Mouse (Mus musculus) adrenal gland, adult 2 months (tissue): ENCODE results near the gene Tspan31. TPM values are rescaled to one million over a fixed set of nuclear protein-coding genes. Genes with fewer than 3 reads are reported as not detected.

Experiments used
- DNase-seq: peaks from one replicate; pipeline ENCODE4 v3.0.0; 2021
- polyA plus RNA-seq: library from polyadenylated mRNA; depleted of rRNA; stranded (reverse); fragments of >200 nt; gene quantifications from 2 replicates; pipeline ENCODE4 v1.2.3, GENCODE M21; 2012; rRNA removed
- total RNA-seq, 2 experiments: library from RNA; stranded (reverse); gene quantifications; 2 replicates each; pipeline ENCODE4 v1.2.3; 2021

The Tspan31 gene
- total and polyA plus RNA-seq, 3 experiments = 62.3 to 129 (median 115) TPM

DNA sequence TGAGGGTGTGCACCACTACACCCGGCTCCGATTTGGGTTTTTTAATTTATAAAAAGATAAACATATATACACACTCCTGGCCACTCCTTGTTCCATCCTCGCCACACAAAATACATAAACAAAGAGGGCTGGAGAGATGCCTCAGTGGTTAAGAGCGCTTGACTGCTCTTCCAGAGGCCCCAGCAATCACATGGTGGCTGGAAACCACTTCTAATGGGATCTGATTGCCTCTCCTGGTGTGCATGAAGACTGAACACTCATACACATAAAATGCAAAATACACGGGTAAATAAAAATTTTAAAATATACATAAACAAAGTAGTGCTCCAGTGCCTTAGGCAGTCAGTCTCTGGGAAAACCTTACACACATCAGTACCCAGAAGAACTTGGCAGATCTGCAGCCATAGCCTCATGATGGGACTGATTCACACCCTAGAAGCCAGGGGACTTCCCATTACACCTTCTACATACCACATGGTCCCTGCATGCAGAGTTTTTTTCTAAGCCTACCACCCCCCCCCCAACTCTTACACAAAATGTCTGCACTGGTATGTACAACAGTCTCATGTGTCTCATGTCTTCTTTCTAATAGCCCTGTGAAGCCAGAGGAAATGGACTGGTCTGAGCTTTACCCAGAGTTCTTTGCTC, 27.5 kb downstream of the Tspan31 start:
- DNase-seq = no peak

DNA sequence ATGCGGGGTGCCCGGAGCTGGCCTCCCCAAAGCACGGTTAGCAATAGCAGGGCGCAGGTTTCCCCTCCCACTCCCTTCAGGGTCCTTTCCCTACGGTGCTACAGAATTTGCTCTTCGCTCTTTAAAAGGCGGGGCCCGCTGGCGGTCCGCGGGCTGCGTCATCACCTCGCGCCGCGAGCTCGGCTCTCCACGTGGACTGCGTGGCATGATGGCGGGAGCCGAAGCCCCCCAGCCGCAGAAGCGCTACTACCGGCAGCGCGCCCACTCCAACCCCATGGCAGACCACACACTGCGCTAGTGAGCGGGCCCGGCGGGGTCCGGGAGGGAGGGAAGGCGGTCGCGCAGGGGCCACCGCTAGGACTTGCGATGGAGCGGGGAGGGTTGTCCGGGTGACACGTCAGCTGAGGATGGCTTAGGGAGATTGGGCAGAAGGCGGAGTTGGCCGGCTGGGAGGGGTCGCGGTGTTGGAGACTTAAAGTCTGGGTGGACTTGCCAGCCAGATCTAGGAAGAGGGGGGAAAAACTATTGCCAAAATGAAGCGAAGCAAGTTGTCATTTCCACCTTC, 28.2 kb downstream of the Tspan31 start:
- DNase-seq = peak; percentile 92

DNA sequence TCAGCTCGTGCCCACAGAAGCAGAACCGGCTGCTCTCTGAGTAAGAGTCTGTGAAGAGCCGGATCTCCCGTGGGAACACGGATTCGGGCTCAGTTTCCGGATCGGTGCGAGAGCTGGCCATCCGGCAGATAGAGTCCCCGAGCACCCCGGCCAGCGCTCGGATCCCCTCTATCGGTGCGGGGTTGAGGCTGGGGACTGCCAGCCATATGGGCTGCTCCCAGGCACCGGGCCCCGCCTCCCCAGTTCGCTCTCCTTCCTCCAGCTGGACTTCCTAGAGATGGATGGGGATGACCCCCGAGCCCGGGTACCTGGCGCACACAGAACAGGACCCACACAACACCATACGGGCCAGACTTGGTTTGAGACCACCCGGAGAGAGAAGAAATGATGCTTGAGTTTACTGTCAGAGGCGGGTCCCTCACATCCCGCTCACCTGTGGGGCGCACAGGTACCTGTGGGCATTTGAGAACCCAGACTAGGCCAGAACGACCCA, 28.7 kb downstream of the Tspan31 start, which contains the start of the genes Mettl1 and Eef1akmt3:
Gene Mettl1, plus strand, starts transcription at position 141 of the 493 bp plus-strand sequence.
Gene Eef1akmt3, minus strand, starts transcription at position 240 of the 493 bp plus-strand sequence.
- peak; percentile 63 for DNase-seq

DNA sequence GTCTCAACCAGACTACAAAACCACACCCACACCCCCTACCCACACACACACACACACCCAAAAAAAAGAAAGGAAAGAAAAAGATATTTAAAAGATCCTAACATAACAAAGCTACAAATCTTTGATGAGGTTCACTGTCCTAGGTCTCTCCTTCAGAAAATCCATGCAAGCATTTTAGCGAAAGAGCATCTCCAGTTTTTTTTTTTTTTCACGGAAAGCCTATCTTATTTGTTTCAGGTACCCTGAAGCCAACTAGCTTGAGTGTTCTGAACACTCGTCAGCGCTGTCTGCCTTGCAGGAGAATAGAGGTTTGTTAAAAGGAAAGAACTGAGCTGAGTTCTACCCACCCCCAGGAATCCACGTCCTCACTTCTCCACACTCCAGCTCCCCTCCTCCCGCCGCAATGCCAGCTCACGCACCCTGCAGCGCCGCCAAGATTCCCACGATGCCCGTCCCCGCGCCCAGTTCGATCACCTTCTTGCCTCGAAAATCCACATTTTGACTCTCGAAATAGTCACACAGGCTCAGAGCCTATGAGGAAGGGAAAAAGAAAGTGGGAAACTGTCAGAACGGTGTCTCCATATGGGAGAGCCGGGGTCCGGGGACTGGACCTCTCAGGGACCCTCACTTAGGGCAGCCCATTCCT, 29.4 kb downstream of the Tspan31 start:
- DNase-seq = no peak

DNA sequence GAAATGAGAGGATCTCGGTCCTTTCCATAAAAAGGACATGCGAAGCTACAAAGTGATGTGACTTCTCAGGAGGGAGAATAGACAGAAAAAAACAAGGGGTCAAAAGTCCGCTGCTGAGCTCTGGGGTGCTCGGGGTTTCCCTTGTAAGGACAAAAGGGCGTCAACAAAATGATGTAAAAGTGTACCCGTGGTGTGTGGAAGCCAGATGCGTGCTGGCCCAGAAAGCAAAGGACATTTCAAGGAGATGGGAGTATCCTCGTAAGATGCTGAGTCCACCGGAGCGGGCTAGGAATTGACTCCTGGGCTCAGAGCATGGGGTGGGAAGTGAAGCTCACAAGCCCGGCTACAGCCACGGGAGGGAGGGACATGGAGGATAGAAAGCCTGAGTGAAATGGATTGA, 32.4 kb downstream of the Tspan31 start:
- no peak for DNase-seq

DNA sequence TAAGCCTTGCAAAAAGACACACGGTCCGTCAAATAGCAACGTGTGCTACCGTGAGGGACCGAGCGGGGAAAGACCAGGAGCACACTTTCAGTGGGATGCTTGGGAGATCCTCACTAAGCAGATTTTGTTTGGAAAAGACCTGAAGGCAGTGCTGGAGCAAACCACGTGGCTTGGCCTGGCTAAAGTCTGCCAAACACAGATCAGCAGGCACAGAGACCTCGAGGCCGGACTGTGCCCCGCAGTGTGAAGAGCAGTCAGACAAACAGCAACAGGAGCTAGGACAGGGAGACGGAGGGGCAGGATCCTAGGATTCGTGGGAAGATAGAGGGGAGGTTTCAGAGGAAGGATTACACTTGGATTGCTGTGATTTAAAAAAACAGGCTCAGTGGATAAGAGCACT, 33.8 kb downstream of the Tspan31 start:
- no peak for DNase-seq

DNA sequence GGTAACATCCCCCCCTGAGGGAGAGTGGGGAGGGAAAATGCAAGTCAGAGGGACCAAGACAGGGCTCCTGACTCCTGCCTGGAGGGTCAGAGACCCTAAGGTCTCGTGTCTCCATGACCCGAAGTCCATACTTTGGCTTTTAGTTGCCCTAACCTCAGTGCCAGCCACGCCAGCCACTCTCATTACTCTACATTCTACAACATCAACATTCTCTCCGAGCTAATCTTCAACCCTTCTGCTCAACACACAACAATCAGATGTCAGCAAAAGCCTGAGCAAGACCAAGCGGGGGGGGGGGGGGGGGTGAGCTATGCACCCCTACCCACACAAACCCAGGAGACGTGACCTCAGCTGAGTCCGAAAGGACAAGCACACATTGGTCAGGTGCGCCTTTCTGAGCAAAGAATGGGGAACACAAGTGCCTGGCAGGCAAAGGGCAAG, 36.7 kb downstream of the Tspan31 start:
- no peak for DNase-seq

DNA sequence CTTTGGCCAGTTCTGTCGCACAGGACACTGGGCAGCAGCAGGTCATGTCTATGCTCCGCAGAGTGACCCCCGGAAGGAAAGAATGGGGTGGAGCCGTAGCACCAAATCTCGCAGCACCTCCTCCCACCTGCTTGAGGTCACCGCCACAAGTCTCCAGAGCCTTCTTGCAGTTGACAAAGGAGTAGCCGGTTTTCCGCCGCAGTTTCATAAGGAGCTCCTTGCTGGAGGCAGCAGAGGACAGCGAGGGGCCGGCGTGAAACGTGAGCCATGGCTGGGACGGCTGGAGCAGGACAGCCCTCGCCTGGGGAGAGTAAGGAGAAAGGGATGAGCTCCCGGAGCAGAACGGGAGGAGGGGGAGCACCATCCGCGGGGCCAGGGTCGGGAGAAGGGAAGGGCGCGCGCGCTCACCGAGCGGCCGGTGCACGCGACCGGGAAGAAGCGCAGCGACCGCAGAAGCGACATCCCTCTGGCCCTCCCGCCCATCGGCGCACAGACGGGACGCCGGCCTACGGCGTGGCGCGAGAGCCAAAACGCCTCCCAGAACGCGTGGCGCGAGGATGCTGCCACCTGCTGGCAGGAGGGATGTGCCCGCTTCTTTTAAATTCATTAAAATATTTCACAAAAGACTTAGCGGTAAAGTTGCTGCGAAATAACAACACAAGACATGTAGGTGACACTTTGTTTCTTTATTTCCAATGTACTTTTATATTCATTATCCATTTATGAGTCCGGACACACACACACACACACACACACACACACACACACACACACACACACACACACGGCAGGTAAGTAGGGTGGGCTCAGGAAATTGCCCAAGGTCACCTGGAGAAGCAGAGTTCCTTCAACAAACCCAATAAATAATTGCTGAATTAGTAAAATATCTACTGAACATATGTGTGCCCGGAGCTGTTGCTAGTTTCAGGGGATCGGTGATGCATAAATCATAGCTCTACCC, 39.4 kb downstream of the Tspan31 start, which contains the start of gene Tsfm:
Gene Tsfm, minus strand, starts transcription at position 505 of the 961 bp plus-strand sequence.
- peak; percentile 94 for DNase-seq

DNA sequence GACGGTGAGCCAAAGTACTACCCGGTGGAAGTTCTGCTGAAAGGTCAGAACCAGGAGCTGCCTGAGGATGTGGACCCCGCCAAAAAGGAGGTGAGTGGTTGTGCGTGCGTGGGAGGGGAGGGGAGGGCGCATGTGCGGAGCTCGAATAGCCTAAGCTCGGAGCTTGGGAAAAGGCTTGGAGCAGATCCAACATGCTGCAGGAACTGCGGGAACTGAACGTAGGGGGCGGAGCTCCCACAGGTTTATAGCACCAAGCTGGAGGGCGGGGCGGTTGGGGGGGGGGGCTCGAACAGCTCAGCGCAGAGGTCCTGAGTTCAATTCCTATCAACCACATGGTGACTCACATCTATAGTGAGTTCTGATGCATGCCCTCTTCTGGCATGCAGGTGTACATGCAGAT, 51.6 kb downstream of the Tspan31 start:
- DNase-seq = no peak

Other genes starting within 250 kb of the Tspan31 start
- gene Atp23, start 168.9 kb downstream of the Tspan31 start, total RNA-seq = 1 to 10 TPM; 3.9 to 5.6 TPM
- gene Atp23, start 168.9 kb downstream of the Tspan31 start, polyA plus RNA-seq = 8.2 and 9.9 TPM in 2 replicates
- gene Ctdsp2, start 91.5 kb downstream of the Tspan31 start, total RNA-seq = 100 to 1,000 TPM in 1 of 2 experiments, 10 to 100 TPM in 1; 75.0 to 119 TPM
- 98.8 and 100 TPM in 2 replicates for gene Ctdsp2, start 91.5 kb downstream of the Tspan31 start, polyA plus RNA-seq
- gene Avil, start 69.6 kb downstream of the Tspan31 start, total RNA-seq = 1 to 10 TPM; 4.0 to 5.3 TPM
- 0.19 and 0.21 TPM in 2 replicates for gene Avil, start 69.6 kb downstream of the Tspan31 start, polyA plus RNA-seq
- gene Tsfm, start 39.4 kb downstream of the Tspan31 start, total RNA-seq = 10 to 100 TPM; 42.2 to 67.9 TPM
- gene Tsfm, start 39.4 kb downstream of the Tspan31 start, polyA plus RNA-seq = 55.0 and 68.9 TPM in 2 replicates
- gene Mettl1, start 28.9 kb downstream of the Tspan31 start, total RNA-seq = 10 to 100 TPM; 17.7 to 23.0 TPM
- gene Mettl1, start 28.9 kb downstream of the Tspan31 start, polyA plus RNA-seq = 18.2 and 23.7 TPM in 2 replicates
- under 1 TPM; 0.14 to 0.69 TPM for gene Eef1akmt3, start 28.8 kb downstream of the Tspan31 start, total RNA-seq
- gene Eef1akmt3, start 28.8 kb downstream of the Tspan31 start, polyA plus RNA-seq = 0.18 and 0.23 TPM in 2 replicates
- under 1 TPM; 0.28 to 0.61 TPM for gene Cyp27b1, start 22.0 kb downstream of the Tspan31 start, total RNA-seq
- gene Cyp27b1, start 22.0 kb downstream of the Tspan31 start, polyA plus RNA-seq = 0.28 and 0.35 TPM in 2 replicates
- 10 to 100 TPM in 1 of 2 experiments, 1 to 10 TPM in 1; 5.4 to 12.2 TPM for gene March9, start 10.1 kb downstream of the Tspan31 start, total RNA-seq
- 20.1 and 20.6 TPM in 2 replicates for gene March9, start 10.1 kb downstream of the Tspan31 start, polyA plus RNA-seq
- gene Cdk4, start 6.7 kb downstream of the Tspan31 start, total RNA-seq = 100 to 1,000 TPM; 166 to 233 TPM
- 100 and 106 TPM in 2 replicates for gene Cdk4, start 6.7 kb downstream of the Tspan31 start, polyA plus RNA-seq
- gene Agap2, start 5.0 kb upstream of the Tspan31 start, total RNA-seq = 1 to 10 TPM; 2.2 to 3.8 TPM
- gene Agap2, start 5.0 kb upstream of the Tspan31 start, polyA plus RNA-seq = 8.7 and 9.8 TPM in 2 replicates
- gene Os9, start 50.9 kb upstream of the Tspan31 start, total RNA-seq = 100 to 1,000 TPM; 127 to 147 TPM
- gene Os9, start 50.9 kb upstream of the Tspan31 start, polyA plus RNA-seq = 82.2 and 108 TPM in 2 replicates
- 10 to 100 TPM in 1 of 2 experiments, 1 to 10 TPM in 1; 8.3 to 11.6 TPM for gene B4galnt1, start 95.0 kb upstream of the Tspan31 start, total RNA-seq
- gene B4galnt1, start 95.0 kb upstream of the Tspan31 start, polyA plus RNA-seq = 17.8 and 19.1 TPM in 2 replicates
- under 1 TPM; 0.35 to 0.58 TPM for gene Slc26a10, start 110.4 kb upstream of the Tspan31 start, total RNA-seq
- 1.1 and 2.4 TPM in 2 replicates for gene Slc26a10, start 110.4 kb upstream of the Tspan31 start, polyA plus RNA-seq
- 10 to 100 TPM; 16.0 to 25.8 TPM for gene Arhgef25, start 119.8 kb upstream of the Tspan31 start, total RNA-seq
- gene Arhgef25, start 119.8 kb upstream of the Tspan31 start, polyA plus RNA-seq = 41.3 and 44.9 TPM in 2 replicates
- gene Dtx3, start 125.5 kb upstream of the Tspan31 start, total RNA-seq = 10 to 100 TPM; 53.6 to 75.7 TPM
- 203 and 219 TPM in 2 replicates for gene Dtx3, start 125.5 kb upstream of the Tspan31 start, polyA plus RNA-seq
- gene Pip4k2c, start 141.3 kb upstream of the Tspan31 start, total RNA-seq = 10 to 100 TPM; 41.6 to 47.8 TPM
- gene Pip4k2c, start 141.3 kb upstream of the Tspan31 start, polyA plus RNA-seq = 21.7 and 22.5 TPM in 2 replicates
- gene Kif5a, start 193.1 kb upstream of the Tspan31 start, total RNA-seq = 1 to 10 TPM; 6.2 to 7.8 TPM
- 28.9 and 30.1 TPM in 2 replicates for gene Kif5a, start 193.1 kb upstream of the Tspan31 start, polyA plus RNA-seq
- 100 to 1,000 TPM; 149 to 168 TPM for gene Dctn2, start 196.1 kb upstream of the Tspan31 start, total RNA-seq
- 205 and 234 TPM in 2 replicates for gene Dctn2, start 196.1 kb upstream of the Tspan31 start, polyA plus RNA-seq
- 10 to 100 TPM; 39.7 to 45.0 TPM for gene Mbd6, start 218.8 kb upstream of the Tspan31 start, total RNA-seq
- 99.9 and 105 TPM in 2 replicates for gene Mbd6, start 218.8 kb upstream of the Tspan31 start, polyA plus RNA-seq
- gene Mars, start 241.5 kb upstream of the Tspan31 start, total RNA-seq = 100 to 1,000 TPM; 106 to 128 TPM
- gene Mars, start 241.5 kb upstream of the Tspan31 start, polyA plus RNA-seq = 90.6 and 111 TPM in 2 replicates